Mouse (Mus musculus): Measurements from ENCODE around the gene Tomm40. TPM values are rescaled to one million over a fixed set of nuclear protein-coding genes. Genes with fewer than 3 reads are reported as not detected.

The Tomm40 gene
- total and polyA plus RNA-seq, 2 experiments from 2014 or later: 133 to 161 TPM

DNA sequence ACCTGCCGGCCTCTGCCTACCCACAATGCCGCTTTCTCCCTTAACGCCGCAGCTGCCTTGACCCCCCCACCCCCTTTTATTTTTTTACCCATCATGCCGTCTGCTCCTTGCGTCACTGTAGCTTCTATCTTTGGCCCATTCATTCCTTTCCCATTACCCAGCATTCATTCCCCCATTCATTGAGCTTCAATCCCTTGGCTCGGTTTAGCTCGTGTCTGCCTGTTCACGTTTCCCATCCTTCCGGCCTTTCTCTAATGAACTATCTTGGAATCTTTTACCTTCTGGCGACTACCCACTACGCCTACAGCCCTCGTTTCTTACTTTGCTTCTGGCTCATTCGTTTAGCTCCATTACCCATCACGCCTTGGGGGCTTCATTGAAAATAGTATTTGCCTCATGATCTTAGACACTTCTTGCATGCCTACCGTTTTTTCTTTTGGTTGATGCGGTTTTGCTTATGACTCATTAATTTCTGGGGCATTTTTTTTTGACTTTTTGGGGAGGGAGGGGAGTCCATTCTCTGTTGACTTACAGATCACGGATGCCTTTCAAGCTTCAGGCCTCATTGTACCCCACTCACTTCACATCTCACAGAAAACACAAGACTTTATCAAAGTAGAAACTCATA, 931 bp upstream of the Tomm40 start:
- Histone ChIP-seq H3K4me1 (ENCODE audit: insufficient read depth, low read length) (no peaks in the 10 kb centered on the region; the same call in 1 of the 2 replicates), H3K36me3 (ENCODE audit: insufficient read depth, low read length) (peaks cover 10% of the 10 kb centered on the region), H3K4me2 (ENCODE audit: low read depth, low read length, poor library complexity, severe bottlenecking) (peak overlapping the region; percentile 46), H3K4me3 (ENCODE audit: low read depth, low read length) (peak overlapping the region; percentile 28), H3K27ac (ENCODE audit: low read depth, low read length) (peak overlapping the region; percentile 88), H3K9me3 (ENCODE audit: low read length) (0 out of 2 replicates have a peak, but pooled peaks cover 2% of the 10 kb centered on the region), H3K27me3 (ENCODE audit: insufficient read depth, low read length) (no peaks in the 10 kb centered on the region), H3K9ac (replicated peaks; ENCODE audit: low read length, poor library complexity, severe bottlenecking) (peak overlapping the region; percentile 54; the same call in 1 of the 2 replicates)
- no peak for TF ChIP-seq CTCF (IDR thresholded peaks at IDR 0.05)
- no peak for DNase-seq (ENCODE audit: low spot score)
- no peak for ATAC-seq (ENCODE audit: low FRiP score)
- WGBS: 5% methylated on average over 18 of the region's 18 CpGs

DNA sequence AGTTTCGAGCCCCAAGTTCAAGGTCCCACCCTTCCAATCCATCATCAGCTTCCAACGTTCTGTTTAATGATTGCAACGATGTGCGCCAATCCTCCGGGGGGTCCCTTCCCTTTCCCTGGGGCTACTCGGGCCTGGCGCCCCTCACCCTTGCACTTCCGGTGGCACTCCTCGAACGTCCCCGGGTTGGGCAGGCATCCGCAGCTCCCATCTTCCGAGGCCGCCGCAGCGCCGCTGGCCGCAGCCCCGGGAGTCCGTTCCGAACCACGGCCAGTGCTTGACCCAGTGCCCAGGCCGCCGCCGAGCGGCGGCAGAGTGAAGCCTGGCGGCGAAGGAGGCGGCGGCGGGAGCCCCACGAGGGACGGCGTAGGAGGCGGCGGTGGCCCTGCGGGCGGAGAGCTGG, 402 bp downstream of the Tomm40 start:
- Histone ChIP-seq H3K9ac (replicated peaks; ENCODE audit: low read length, poor library complexity, severe bottlenecking) (peak overlapping the region; percentile 92), H3K27ac (ENCODE audit: low read depth, low read length) (peak overlapping the region; percentile 80), H3K4me3 (ENCODE audit: low read depth, low read length) (peak overlapping the region; percentile 99), H3K27me3 (ENCODE audit: insufficient read depth, low read length) (no peaks in the 10 kb centered on the region), H3K4me2 (ENCODE audit: low read depth, low read length, poor library complexity, severe bottlenecking) (peak overlapping the region; percentile 97), H3K36me3 (ENCODE audit: insufficient read depth, low read length) (peaks cover 14% of the 10 kb centered on the region), H3K9me3 (ENCODE audit: low read length) (no peaks in the 10 kb centered on the region), H3K4me1 (ENCODE audit: insufficient read depth, low read length) (no peaks in the 10 kb centered on the region; the same call in 1 of the 2 replicates)
- under 1% methylated on average over 37 of the region's 39 CpGs for WGBS
- ATAC-seq (ENCODE audit: low FRiP score) (no peak), DNase-seq (ENCODE audit: low spot score) (peak; percentile 6)
- no peak for TF ChIP-seq CTCF (IDR thresholded peaks at IDR 0.05)

DNA sequence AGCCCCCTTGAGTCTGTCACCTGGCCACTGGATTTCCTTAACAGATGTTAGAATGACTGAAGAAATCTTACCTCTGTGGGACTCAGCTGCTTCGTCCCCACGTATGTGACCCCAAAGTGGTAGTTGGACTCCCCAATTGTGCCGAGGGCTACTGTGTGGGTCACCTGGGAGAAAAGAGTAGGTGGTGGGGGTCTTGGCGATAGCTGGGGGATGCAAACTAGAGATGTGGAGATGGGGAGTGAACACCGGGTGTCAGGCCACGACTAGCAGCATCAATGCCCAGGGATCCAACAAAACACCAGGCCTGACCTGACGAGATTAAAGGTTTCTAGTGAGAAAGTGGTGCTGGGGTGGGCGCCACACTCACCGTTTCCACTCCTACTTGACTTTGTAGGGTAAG, 1.6 kb downstream of the Tomm40 start:
- Histone ChIP-seq H3K4me3 (ENCODE audit: low read depth, low read length) (no peak overlapping the region), H3K4me2 (ENCODE audit: low read depth, low read length, poor library complexity, severe bottlenecking) (no peak overlapping the region), H3K4me1 (ENCODE audit: insufficient read depth, low read length) (no peaks in the 10 kb centered on the region; the same call in 1 of the 2 replicates), H3K36me3 (ENCODE audit: insufficient read depth, low read length) (peaks cover 27% of the 10 kb centered on the region), H3K9me3 (ENCODE audit: low read length) (no peaks in the 10 kb centered on the region), H3K9ac (replicated peaks; ENCODE audit: low read length, poor library complexity, severe bottlenecking) (no peak overlapping the region), H3K27me3 (ENCODE audit: insufficient read depth, low read length) (no peaks in the 10 kb centered on the region), H3K27ac (ENCODE audit: low read depth, low read length) (no peak overlapping the region)
- no peak for DNase-seq (ENCODE audit: low spot score)
- WGBS: 87% methylated on average over 9 of the region's 9 CpGs
- TF ChIP-seq CTCF (IDR thresholded peaks at IDR 0.05): no peak
- no peak for ATAC-seq (ENCODE audit: low FRiP score)

DNA sequence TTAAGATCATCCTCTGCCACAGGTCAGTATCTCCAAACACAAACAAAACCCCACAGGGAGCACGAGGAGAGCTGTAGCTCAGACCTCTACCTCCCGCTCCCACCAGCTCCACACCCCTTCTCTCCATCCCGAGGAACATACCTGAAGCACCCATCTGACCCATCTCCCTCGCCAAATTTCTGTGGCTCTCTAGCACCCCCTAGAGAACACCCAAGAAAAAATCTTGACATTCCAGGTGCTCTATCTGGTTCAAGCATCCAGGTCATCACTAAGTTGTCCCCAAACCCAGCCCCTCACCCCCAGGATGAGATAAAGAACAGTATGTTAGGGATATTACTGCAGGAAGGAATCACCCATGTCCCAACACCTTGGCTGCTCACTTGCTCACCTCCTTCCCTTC, 2.0 kb downstream of the Tomm40 start:
- ATAC-seq (ENCODE audit: low FRiP score): no peak
- no peak overlapping the region for H3K27ac ChIP-seq (ENCODE audit: low read depth, low read length)
- WGBS: 55% methylated on average over 4 of the region's 4 CpGs
- H3K36me3 ChIP-seq (ENCODE audit: insufficient read depth, low read length): peaks cover 28% of the 10 kb centered on the region
- H3K4me1 ChIP-seq (ENCODE audit: insufficient read depth, low read length): no peaks in the 10 kb centered on the region; the same call in 1 of the 2 replicates
- H3K4me2 ChIP-seq (ENCODE audit: low read depth, low read length, poor library complexity, severe bottlenecking): no peak overlapping the region
- no peak overlapping the region for H3K9ac ChIP-seq (replicated peaks; ENCODE audit: low read length, poor library complexity, severe bottlenecking)
- H3K4me3 ChIP-seq (ENCODE audit: low read depth, low read length): no peak overlapping the region
- H3K9me3 ChIP-seq (ENCODE audit: low read length): no peaks in the 10 kb centered on the region
- peak; percentile 16 for DNase-seq (ENCODE audit: low spot score)
- H3K27me3 ChIP-seq (ENCODE audit: insufficient read depth, low read length): no peaks in the 10 kb centered on the region
- TF ChIP-seq CTCF (IDR thresholded peaks at IDR 0.05): peak; percentile 63

DNA sequence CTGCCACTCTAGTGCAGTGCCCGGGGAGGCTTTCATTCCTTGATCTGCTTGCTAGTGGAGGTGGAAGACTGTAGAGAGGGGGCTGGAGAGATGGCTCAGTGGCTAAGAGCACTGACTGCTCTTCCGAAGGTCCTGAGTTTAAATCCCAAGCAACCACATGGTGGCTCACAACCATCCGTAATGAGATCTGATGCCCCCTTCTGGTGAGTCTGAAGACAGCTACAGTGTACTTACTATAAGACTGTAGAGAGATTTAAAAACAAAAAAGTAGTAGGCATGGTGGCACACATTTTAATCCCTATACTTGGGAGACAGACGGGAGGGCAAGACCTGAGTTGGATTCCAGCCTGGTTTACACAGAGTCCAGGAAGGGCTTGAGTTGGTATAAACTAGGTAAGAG, 2.8 kb downstream of the Tomm40 start:
- Histone ChIP-seq H3K36me3 (ENCODE audit: insufficient read depth, low read length) (peaks cover 28% of the 10 kb centered on the region), H3K4me1 (ENCODE audit: insufficient read depth, low read length) (no peaks in the 10 kb centered on the region; the same call in 1 of the 2 replicates), H3K9me3 (ENCODE audit: low read length) (no peaks in the 10 kb centered on the region), H3K4me3 (ENCODE audit: low read depth, low read length) (no peak overlapping the region), H3K9ac (replicated peaks; ENCODE audit: low read length, poor library complexity, severe bottlenecking) (no peak overlapping the region), H3K27me3 (ENCODE audit: insufficient read depth, low read length) (no peaks in the 10 kb centered on the region), H3K4me2 (ENCODE audit: low read depth, low read length, poor library complexity, severe bottlenecking) (no peak overlapping the region), H3K27ac (ENCODE audit: low read depth, low read length) (no peak overlapping the region)
- ATAC-seq (ENCODE audit: low FRiP score) (no peak), DNase-seq (ENCODE audit: low spot score) (peak; percentile 17)
- TF ChIP-seq CTCF (IDR thresholded peaks at IDR 0.05): peak; percentile 70
- WGBS: 69% methylated on average over 4 of the region's 4 CpGs

DNA sequence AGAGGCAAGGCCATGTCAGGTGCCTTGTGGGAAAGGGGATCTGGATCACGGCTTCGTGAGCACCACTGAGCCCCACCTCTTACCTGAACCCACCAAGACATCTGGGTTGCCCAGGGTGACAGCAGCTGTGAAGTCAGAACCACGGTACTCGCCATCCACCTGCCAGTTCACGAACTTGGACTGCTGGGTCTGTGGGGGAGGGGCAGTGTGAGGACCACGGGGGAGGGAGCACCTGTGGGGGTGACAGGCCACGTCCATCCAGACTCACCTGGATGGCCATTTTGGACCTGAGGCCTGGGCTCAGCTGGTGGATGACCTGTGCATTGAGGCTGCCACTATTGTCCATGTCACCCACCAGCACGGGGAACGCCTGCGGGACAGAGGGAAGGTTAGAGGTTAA, 4.6 kb downstream of the Tomm40 start:
- Histone ChIP-seq H3K9me3 (ENCODE audit: low read length) (no peaks in the 10 kb centered on the region), H3K4me2 (ENCODE audit: low read depth, low read length, poor library complexity, severe bottlenecking) (no peak overlapping the region), H3K9ac (replicated peaks; ENCODE audit: low read length, poor library complexity, severe bottlenecking) (no peak overlapping the region), H3K4me1 (ENCODE audit: insufficient read depth, low read length) (no peaks in the 10 kb centered on the region), H3K27me3 (ENCODE audit: insufficient read depth, low read length) (no peaks in the 10 kb centered on the region), H3K36me3 (ENCODE audit: insufficient read depth, low read length) (peaks cover 33% of the 10 kb centered on the region), H3K4me3 (ENCODE audit: low read depth, low read length) (no peak overlapping the region), H3K27ac (ENCODE audit: low read depth, low read length) (no peak overlapping the region)
- no peak for TF ChIP-seq CTCF (IDR thresholded peaks at IDR 0.05)
- ATAC-seq (ENCODE audit: low FRiP score): no peak
- 96% methylated on average over 10 of the region's 10 CpGs for WGBS
- no peak for DNase-seq (ENCODE audit: low spot score)
